Mouse (Mus musculus) lung, adult 2 months (tissue): Measurements from ENCODE around the gene Ano10.

Experiments used
- CTCF ChIP-seq: fragments of 200-500 bp; IDR thresholded peaks from 2 replicates; pipeline ENCODE4 v1.5.1; 2011; ENCODE audit warnings: mild to moderate bottlenecking, low read length, control low read depth; ENCODE audit not compliant: insufficient read depth
- POLR2A ChIP-seq: fragments of 200-500 bp; IDR thresholded peaks from 2 replicates; pipeline ENCODE4 v1.6.1; 2011; ENCODE audit warnings: low read depth, mild to moderate bottlenecking, control low read depth, low read length, borderline replicate concordance; ENCODE audit errors: extremely low read depth

DNA sequence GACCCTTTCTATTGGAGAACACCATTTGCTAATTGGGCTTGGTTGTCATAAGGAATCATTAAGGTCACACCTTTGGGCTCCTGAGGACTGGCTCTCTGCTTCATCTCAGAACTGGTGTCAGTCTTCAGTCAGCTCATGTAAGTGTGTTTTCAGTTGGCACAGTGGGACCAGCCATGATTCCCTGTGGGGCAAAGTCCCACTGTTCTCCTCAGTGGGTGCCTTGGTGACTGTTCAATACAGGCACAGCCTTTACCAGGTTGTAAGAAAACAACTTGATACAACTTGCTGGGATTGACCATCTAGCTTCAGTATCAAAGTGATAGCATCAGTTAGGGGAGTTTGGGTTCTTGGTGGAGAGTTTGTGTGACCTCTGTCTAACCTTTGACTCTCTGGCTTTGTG, 148.5 kb downstream of the Ano10 start:
- TF ChIP-seq CTCF: no peak
- no peak for TF ChIP-seq POLR2A
